Mouse (Mus musculus) midbrain, embryonic 13.5 days (tissue): ENCODE measurements around the gene Cdh4. TPM values are rescaled to one million over a fixed set of nuclear protein-coding genes. Genes with fewer than 3 reads are reported as not detected.

Experiments
- ATAC-seq: fragments of 200-750 bp; cut with Nextera tagmentation; 2 replicates; pipeline ENCODE4 v1.8.0; 2017; ENCODE audit warnings: mild to moderate bottlenecking, moderate TSS enrichment, moderate library complexity
- H3K27ac ChIP-seq: fragments of 300-500 bp; sonication (generic); 2 replicates; pipeline ENCODE4 v1.5.1; 2015; ENCODE audit warnings: inconsistent platforms, mild to moderate bottlenecking, moderate library complexity
- H3K27me3 ChIP-seq: fragments of 300-500 bp; sonication (generic); 2 replicates; pipeline ENCODE4 v1.6.1; 2015; ENCODE audit warnings: mild to moderate bottlenecking, inconsistent platforms
- H3K36me3 ChIP-seq: fragments of 300-500 bp; sonication (generic); 2 replicates; pipeline ENCODE4 v1.6.1; 2015; ENCODE audit warnings: mild to moderate bottlenecking, inconsistent platforms
- H3K4me1 ChIP-seq: fragments of 300-500 bp; sonication (generic); replicated peaks from 2 replicates; pipeline ENCODE4 v1.6.1; 2015; ENCODE audit warnings: inconsistent platforms
- H3K4me2 ChIP-seq: fragments of 300-500 bp; sonication (generic); replicated peaks from 2 replicates; pipeline ENCODE4 v1.6.1; 2015; ENCODE audit warnings: moderate library complexity, mild to moderate bottlenecking, inconsistent platforms
- H3K4me3 ChIP-seq: fragments of 300-500 bp; sonication (generic); replicated peaks from 2 replicates; pipeline ENCODE4 v1.5.1; 2015; ENCODE audit warnings: mild to moderate bottlenecking, inconsistent platforms
- H3K9ac ChIP-seq: fragments of 300-500 bp; sonication (generic); replicated peaks from 2 replicates; pipeline ENCODE4 v1.6.1; 2015; ENCODE audit warnings: mild to moderate bottlenecking, inconsistent platforms
- H3K9me3 ChIP-seq: fragments of 300-500 bp; sonication (generic); 2 replicates; pipeline ENCODE4 v1.6.1; 2016; ENCODE audit warnings: mild to moderate bottlenecking, inconsistent platforms
- WGBS: fragments of 180-500 bp; shearing (Covaris S2); methylation state at CpG from one replicate; pipeline ENCODE4 v1.1.7; 2015; 5-methylcytosine and 5-hydroxymethylcytosine counted together
- polyA plus RNA-seq: library from polyadenylated mRNA; unstranded; fragments of >200 nt; fragmentation: Nextera tagmentation; extraction: Ambion mirVana; gene quantifications from 2 replicates; pipeline ENCODE4 v1.2.1, GENCODE M21; 2015

Cdh4 gene
- polyA plus RNA-seq, 1 experiment from 2014 or later, result 37.1 TPM

DNA sequence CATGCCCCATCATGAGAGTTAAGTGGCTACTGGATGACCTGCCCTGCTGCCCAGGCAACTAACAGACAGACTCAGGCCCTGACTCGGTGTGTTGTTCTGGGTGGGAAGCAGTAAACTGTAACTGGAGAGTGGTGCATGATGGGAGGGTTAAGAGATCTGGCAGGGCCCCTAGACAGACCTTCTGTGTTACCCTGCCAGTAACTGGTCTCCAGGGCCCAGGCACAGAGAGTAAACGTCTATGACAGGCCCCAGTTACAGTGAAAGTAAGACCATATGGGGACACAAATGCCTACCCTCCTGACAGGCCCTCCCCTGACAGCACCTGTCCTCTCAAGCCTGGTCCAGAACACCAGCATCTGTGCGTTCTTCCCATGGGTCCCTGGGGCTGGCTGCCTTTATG is 420.4 kb downstream of the Cdh4 start:
- Histone ChIP-seq H3K36me3 (0 out of 2 replicates have a peak, but pooled peaks cover 5% of the 10 kb centered on the region), H3K4me2 (no peak overlapping the region), H3K9me3 (no peaks in the 10 kb centered on the region), H3K4me3 (no peak overlapping the region), H3K27me3 (no peaks in the 10 kb centered on the region), H3K9ac (no peak overlapping the region), H3K27ac (no peak overlapping the region), H3K4me1 (0 out of 2 replicates have a peak, but pooled peaks cover 5% of the 10 kb centered on the region)
- 78% methylated on average over 3 of the region's 3 CpGs for WGBS
- ATAC-seq, result no peak

DNA sequence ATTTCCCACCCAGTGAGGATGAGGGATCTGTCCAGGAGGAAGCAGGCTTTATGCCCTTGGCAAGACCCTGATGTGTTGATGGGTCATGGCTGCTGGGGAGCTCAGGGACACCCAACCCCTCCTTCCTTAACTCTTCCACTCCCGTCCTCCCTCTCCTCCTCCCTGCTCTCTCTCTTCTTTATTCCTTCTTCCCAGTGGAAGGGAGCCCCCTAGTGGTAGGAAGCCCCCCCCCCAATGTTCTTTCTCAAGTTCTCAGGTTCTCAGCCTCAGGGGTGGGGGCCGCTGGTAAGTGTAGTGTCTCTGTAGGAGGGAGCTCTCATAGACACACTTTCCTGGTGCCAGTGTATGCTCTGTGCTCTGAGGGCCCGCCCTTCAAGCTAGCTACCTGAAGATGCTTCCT is 421.0 kb downstream of the Cdh4 start:
- Histone ChIP-seq H3K4me2 (no peak overlapping the region), H3K27ac (no peak overlapping the region), H3K9me3 (no peaks in the 10 kb centered on the region), H3K4me3 (no peak overlapping the region), H3K4me1 (0 out of 2 replicates have a peak, but pooled peaks cover 5% of the 10 kb centered on the region), H3K27me3 (no peaks in the 10 kb centered on the region; the same call in 1 of the 2 replicates), H3K9ac (no peak overlapping the region), H3K36me3 (0 out of 2 replicates have a peak, but pooled peaks cover 5% of the 10 kb centered on the region)
- 77% methylated on average over 3 of the region's 3 CpGs for WGBS
- ATAC-seq, result no peak

DNA sequence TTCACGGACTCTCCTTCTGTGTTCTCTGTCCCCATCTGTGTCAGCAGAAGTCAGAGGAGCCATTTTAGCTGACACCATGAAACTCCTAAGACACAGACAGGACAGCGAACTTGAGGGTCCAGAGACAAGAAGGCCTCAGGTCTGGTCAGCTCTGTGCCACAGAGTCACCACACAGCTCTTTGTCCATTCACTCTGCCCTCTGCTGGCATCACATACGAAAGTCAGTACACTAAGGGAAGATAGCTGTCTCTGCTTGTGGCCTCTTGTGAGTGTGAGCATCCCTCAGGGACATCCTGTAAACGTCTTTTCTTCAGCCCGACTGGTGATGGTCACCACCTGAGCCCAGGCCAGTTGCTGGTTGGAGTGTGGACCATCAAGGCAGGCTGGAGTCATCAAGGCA is 422.9 kb downstream of the Cdh4 start:
- Histone ChIP-seq H3K9ac (no peak overlapping the region), H3K36me3 (0 out of 2 replicates have a peak, but pooled peaks cover 5% of the 10 kb centered on the region), H3K27ac (no peak overlapping the region), H3K9me3 (no peaks in the 10 kb centered on the region), H3K27me3 (no peaks in the 10 kb centered on the region; the same call in 1 of the 2 replicates), H3K4me3 (no peak overlapping the region), H3K4me2 (no peak overlapping the region), H3K4me1 (peaks cover 13% of the 10 kb centered on the region)
- no peak for ATAC-seq
- 76% methylated on average over 5 of the region's 5 CpGs for WGBS

GRCm38 (mm10) chr2:179867669-179868068 is 425.4 kb downstream of the Cdh4 start:
- 76% methylated on average over 3 of the region's 3 CpGs for WGBS
- no peak overlapping the region for H3K4me3 ChIP-seq

GRCm38 (mm10) chr2:179869871-179870270 is 427.6 kb downstream of the Cdh4 start:
- H3K9me3 ChIP-seq, result no peaks in the 10 kb centered on the region
- peaks cover 4% of the 10 kb centered on the region for H3K27me3 ChIP-seq
- H3K4me1 ChIP-seq, result peaks cover 15% of the 10 kb centered on the region
- H3K27ac ChIP-seq, result no peak overlapping the region
- ATAC-seq, result 0 out of 2 replicates have a peak, but pooled peaks have one; percentile 46
- WGBS, result 16% methylated on average over 2 of the region's 2 CpGs
- H3K4me2 ChIP-seq, result no peak overlapping the region
- no peak overlapping the region for H3K4me3 ChIP-seq
- no peak overlapping the region for H3K9ac ChIP-seq
- no peaks in the 10 kb centered on the region for H3K36me3 ChIP-seq

More at GRCm38 (mm10) chr2:179867669-179868068, 425.4 kb downstream of the Cdh4 start:
- ATAC-seq, result no peak
- H3K4me2 ChIP-seq, result no peak overlapping the region
- H3K27ac ChIP-seq, result no peak overlapping the region
- no peaks in the 10 kb centered on the region for H3K36me3 ChIP-seq
- no peak overlapping the region for H3K9ac ChIP-seq
- no peaks in the 10 kb centered on the region for H3K9me3 ChIP-seq
- H3K27me3 ChIP-seq, result peaks cover 4% of the 10 kb centered on the region
- H3K4me1 ChIP-seq, result peaks cover 20% of the 10 kb centered on the region

DNA sequence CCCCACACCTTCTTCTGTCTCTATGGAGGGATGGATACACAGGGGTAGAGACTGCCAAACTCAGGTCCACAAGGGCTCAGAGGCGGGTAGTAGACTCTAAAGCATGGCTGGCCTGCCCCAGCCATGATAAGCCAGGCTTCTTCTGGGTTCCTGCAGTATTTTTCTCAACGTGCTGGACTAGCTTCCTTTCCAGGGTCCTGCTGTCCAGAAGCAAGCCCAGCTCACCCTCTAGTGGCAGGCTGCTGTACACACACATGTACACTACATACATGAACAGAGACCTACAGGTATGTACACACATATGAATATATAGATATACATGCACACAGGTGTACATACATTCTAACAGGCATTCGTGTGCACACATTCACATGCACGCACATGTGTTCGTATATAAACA is 430.5 kb downstream of the Cdh4 start:
- peaks cover 15% of the 10 kb centered on the region for H3K4me1 ChIP-seq
- H3K4me3 ChIP-seq, result no peak overlapping the region
- H3K36me3 ChIP-seq, result no peaks in the 10 kb centered on the region
- H3K9me3 ChIP-seq, result no peaks in the 10 kb centered on the region
- no peak overlapping the region for H3K4me2 ChIP-seq
- peaks cover 4% of the 10 kb centered on the region for H3K27me3 ChIP-seq
- H3K9ac ChIP-seq, result no peak overlapping the region
- peak; percentile 48 for ATAC-seq
- no peak overlapping the region for H3K27ac ChIP-seq
- 65% methylated on average over 5 of the region's 5 CpGs for WGBS

- 53% methylated on average over 5 of the region's 5 CpGs for WGBS
Observed at GRCm38 (mm10) chr2:179873315-179873714, 431.1 kb downstream of the Cdh4 start.

DNA sequence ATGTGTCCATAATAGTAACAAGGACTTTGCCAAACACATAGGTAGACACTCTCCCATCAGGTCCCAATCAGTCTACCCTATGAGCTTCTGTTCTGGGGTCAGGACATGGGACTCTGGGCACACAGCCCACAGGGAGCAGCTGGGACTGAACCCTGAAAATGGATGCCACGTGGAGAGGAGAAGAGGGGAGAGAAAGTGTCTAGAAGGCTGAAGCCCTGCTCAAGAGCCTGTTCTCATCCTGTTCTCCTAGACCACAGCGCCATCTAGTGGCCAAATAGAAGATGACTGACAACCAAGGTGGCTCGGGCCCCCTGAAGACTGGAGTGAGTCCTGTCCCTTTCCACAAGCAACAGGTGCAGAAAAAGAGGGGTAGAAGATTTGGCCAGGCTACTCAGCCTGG is 432.9 kb downstream of the Cdh4 start:
- no peak overlapping the region for H3K27ac ChIP-seq
- peaks cover 4% of the 10 kb centered on the region; the same call in 1 of the 2 replicates for H3K27me3 ChIP-seq
- H3K4me2 ChIP-seq, result no peak overlapping the region
- H3K4me3 ChIP-seq, result no peak overlapping the region
- H3K9me3 ChIP-seq, result no peaks in the 10 kb centered on the region
- no peak overlapping the region for H3K9ac ChIP-seq
- H3K4me1 ChIP-seq, result peaks cover 7% of the 10 kb centered on the region
- WGBS, result 5% methylated on average over 3 of the region's 3 CpGs
- no peaks in the 10 kb centered on the region for H3K36me3 ChIP-seq
- peak; percentile 46 for ATAC-seq

More at GRCm38 (mm10) chr2:179873315-179873714, 431.1 kb downstream of the Cdh4 start:
- Histone ChIP-seq H3K4me3 (no peak overlapping the region), H3K9me3 (no peaks in the 10 kb centered on the region), H3K36me3 (no peaks in the 10 kb centered on the region), H3K27ac (no peak overlapping the region), H3K27me3 (peaks cover 4% of the 10 kb centered on the region), H3K4me2 (no peak overlapping the region), H3K9ac (no peak overlapping the region), H3K4me1 (peaks cover 15% of the 10 kb centered on the region)
- ATAC-seq, result no peak

DNA sequence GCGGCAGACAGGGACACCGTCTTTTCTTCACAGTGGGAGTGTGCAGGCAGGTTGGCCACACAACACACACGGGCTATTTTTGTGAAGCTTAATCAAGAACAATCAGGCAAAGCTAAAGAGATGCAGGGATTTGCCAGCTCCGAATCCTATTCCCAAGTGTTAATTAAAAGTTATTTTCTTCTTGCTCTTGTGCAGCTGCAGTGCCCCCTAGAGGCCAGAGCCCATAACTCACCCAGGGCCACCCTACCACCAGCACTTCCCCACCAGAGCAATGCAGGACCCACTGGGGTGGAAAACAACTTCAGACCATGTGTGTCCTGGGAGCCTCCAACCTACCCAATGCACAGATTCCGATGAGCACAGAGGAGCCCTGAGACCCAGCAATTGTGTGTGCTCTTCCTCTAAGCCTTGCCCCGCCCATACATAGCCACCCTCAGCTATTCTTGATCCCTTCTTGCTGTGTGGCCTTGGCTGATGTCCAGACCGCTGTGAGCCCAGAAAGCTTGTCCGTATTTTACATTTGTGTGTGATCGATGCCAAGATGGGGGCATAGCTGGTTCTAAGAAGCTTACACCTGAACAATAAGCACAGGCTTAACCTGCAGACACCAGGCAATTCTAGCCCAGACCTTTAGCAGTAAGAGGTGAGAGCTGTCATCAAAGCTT is 435.5 kb downstream of the Cdh4 start:
- Histone ChIP-seq H3K36me3 (peaks cover 1% of the 10 kb centered on the region; the same call in 1 of the 2 replicates), H3K4me3 (no peak overlapping the region), H3K4me1 (no peaks in the 10 kb centered on the region), H3K27me3 (no peaks in the 10 kb centered on the region), H3K4me2 (no peak overlapping the region), H3K9ac (no peak overlapping the region), H3K9me3 (no peaks in the 10 kb centered on the region), H3K27ac (no peak overlapping the region)
- no peak for ATAC-seq
- WGBS, result 64% methylated on average over 9 of the region's 9 CpGs

GRCm38 (mm10) chr2:179884561-179884960 is 442.3 kb downstream of the Cdh4 start:
- H3K27ac ChIP-seq, result no peak overlapping the region
- no peak for ATAC-seq
- H3K9ac ChIP-seq, result no peak overlapping the region
- peaks cover 22% of the 10 kb centered on the region for H3K36me3 ChIP-seq
- no peaks in the 10 kb centered on the region for H3K4me1 ChIP-seq
- H3K9me3 ChIP-seq, result no peaks in the 10 kb centered on the region
- H3K27me3 ChIP-seq, result no peaks in the 10 kb centered on the region
- no peak overlapping the region for H3K4me3 ChIP-seq
- no peak overlapping the region for H3K4me2 ChIP-seq
- 51% methylated on average over 7 of the region's 7 CpGs for WGBS

GRCm38 (mm10) chr2:179891048-179891447 is 448.8 kb downstream of the Cdh4 start:
- no peak overlapping the region for H3K27ac ChIP-seq
- H3K4me1 ChIP-seq, result no peaks in the 10 kb centered on the region
- no peak for ATAC-seq
- WGBS, result 88% methylated on average over 3 of the region's 3 CpGs
- no peaks in the 10 kb centered on the region for H3K27me3 ChIP-seq
- H3K36me3 ChIP-seq, result peaks cover 36% of the 10 kb centered on the region
- H3K9ac ChIP-seq, result no peak overlapping the region
- H3K4me3 ChIP-seq, result no peak overlapping the region
- H3K9me3 ChIP-seq, result no peaks in the 10 kb centered on the region
- no peak overlapping the region for H3K4me2 ChIP-seq

GRCm38 (mm10) chr2:179896949-179897348 is 454.7 kb downstream of the Cdh4 start:
- Histone ChIP-seq H3K36me3 (peaks cover 15% of the 10 kb centered on the region; the same call in 1 of the 2 replicates), H3K27me3 (no peaks in the 10 kb centered on the region), H3K4me1 (no peaks in the 10 kb centered on the region), H3K4me3 (no peak overlapping the region), H3K4me2 (no peak overlapping the region), H3K9me3 (no peaks in the 10 kb centered on the region), H3K9ac (no peak overlapping the region), H3K27ac (no peak overlapping the region)
- no peak for ATAC-seq
- 80% methylated on average over 2 of the region's 2 CpGs for WGBS
